Mouse (Mus musculus) embryo, embryonic 10 days (tissue): Measurements from ENCODE around the gene Ppfia4.
"Not testable (repeated sequence)": the region's sequence is repeated elsewhere in the genome, so short reads cannot be mapped to it uniquely, and the experiment has no call there.

Experiments used
- DNase-seq: peaks from one replicate; pipeline ENCODE4 v3.0.0-alpha.2; 2015; ENCODE audit warnings: low spot score

The Ppfia4 gene

DNA sequence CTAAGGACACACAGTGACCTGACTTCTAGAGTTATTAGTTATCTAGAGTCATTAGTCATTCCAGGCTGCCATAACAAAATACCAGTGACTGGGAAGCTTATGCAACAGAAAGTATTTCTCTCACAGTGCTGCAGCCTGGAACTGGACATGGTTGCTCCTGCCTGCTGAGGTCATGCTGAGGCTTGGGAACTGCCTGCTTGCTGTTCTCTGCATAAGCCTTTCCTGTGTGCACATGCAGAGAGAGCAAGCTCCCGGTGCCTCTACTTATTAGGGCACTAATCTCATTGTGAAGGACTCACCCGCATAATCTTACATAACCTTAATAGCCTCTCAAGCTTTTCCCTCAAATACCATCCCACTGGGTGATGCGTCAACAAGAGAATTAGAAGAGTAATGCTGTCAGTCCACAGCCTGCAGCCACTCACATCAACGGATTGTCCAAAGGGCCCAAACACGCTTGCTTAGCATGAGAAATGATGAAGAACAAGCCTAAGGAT is 59.9 kb downstream of the Ppfia4 start:
- DNase-seq = no peak

DNA sequence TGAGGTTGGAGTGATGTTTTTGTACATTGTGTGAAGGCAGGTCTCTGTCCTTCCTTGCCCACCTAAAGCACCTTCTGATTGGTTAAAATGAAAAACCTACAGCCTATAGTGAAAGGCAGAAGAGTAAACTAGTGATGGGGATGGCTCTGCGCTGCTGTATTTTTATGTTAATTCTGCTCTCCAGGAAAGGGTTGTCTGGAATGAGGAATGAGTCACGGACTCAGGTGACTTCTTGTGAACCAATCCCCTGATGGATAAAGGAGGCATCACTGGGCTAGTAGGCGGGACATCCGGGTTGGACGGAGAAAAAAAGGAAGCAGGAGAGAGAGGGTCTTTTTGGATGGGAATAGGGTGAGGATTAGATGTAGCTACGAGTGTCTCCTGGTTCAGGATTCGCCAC is 62.7 kb downstream of the Ppfia4 start:
- no peak for DNase-seq

DNA sequence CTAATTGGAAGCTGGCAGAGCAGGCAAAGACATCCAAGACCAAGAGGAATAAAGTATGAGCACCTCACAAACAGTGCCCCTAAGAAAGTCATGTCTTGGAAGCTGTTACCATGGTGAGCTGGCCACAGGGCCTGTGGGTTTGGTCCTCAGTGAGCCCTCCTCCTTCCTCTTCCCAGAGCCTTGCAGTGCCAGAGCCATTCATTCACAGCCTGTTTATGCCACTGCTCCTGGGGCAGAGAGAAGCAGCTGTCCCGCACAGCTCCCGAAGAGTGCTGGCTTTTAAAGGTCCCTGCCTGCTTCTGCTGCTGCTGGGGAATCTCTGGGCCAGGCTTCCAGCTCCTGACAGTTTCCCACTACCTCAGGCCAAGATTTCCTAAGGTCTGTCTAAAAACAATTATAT is 66.9 kb downstream of the Ppfia4 start:
- no peak for DNase-seq

DNA sequence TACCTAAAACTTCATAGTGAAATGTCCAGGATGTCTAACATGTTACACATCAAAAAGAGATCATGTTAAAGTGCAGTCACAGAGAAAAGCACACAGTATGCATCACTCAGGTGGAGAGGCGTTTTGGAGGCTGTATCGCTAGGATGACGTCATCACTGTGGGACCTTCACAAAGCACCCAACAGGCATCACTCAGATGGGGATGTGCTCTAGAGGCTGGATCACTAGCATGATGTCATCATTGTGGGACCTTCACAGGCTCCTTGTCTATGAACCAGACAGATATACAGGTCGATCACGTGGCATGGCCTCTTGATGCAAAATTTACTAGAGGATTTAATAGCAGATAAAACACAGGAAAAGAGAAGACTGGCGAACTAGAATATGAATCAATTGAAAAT is 68.4 kb downstream of the Ppfia4 start:
- no peak for DNase-seq

DNA sequence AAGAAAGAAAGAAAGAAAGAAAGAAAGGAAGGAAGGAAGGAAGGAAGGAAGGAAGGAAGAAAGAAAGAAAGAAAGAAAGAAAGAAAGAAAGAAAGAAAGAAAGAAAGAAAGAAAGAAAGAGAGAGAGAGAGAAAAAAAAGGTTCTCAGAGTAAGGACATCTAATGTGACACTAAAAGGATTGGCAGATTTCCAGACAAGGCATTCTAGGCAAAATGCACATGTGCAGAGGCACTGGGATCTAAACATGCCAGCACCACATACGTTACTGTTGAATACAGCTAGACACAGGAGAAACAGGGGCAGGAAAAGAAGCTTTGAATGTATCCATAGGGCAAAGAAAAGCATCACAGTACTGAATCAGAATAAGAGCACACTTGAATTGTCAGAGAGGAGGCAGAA is 83.0 kb downstream of the Ppfia4 start:
- not testable (repeated sequence) for DNase-seq
